Mouse (Mus musculus) cerebellum, adult 18-20 months (tissue): Measurements from ENCODE around the gene Vti1a.
A peak's percentile ranks its signal among the peaks of the same experiment; 100 is the strongest.

Source experiments
- DNase-seq, 2 experiments: peaks; one replicate each; pipeline ENCODE4 v3.0.0; 2021

The Vti1a gene

DNA sequence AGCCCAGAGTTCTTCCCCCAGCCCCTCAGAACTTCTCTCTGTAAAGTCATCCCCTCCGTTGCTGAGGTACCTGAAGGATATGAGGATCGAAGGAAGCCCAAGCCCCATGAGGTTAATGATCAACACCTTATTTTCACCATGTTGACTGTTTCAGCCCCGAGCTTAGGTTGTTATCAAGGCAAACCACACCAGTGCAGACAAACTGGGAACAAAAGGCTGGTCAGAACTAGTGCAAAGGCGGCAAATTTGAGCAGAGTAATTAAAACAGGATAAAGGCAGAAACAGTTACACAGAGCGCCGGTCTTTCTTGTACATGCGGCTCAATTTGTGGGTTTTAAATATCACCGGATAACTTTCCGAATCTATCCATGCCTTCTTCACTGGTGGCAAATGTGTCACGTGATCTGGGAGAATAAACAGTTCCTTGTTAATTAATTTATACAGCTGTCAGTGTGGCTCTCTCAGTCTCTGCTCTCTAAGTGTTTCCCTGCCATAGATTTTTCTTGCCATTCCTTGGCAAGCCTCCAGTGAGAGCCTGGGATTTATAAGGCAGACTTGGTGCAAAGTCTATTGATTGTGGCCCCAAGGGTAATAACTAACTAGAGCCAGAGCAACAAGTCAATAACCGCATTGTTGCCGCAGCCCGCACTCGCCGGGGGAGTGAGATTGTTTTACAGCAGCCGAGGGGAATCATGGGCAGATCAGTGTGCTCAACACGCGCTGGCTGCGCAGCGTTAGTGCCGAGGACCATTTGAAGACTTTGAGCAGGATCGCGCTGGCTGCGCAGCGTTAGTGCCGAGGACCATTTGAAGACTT, 277.0 kb downstream of the Vti1a start:
- DNase-seq: no peak

DNA sequence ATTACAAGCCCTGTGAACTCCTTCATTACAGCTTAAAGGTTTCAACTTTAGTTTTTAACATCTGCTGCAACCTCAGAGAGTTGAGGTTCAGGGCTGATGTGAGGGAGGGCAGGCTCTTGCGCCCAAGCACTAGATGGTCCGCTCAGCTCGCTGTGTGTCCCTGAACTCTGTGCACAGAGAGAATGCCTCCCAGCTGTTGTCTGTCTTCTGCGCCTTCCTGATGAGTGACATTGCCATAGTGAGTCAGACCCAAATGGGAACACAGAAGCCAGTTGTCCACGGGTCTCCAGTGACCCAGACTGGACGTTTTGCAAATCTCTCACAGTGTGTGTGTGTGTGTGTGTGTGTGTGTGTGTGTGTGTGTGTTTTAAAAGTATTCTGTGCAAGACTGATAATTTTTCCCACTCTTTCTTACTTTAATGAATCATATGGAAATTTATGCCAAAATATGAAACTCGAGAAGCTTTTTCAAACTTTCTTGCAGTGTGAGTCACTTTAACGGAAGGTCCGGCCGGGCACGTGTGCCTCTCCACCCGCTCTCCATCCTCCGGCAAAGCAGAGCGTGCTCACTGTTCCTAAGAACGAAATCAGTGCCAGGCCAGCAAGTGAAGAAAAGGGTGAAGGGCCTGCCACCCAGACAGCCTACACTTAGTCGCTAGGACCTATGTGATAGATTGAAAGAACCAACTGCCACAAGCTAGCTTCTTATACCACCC, 277.8 kb downstream of the Vti1a start:
- no peak for DNase-seq

DNA sequence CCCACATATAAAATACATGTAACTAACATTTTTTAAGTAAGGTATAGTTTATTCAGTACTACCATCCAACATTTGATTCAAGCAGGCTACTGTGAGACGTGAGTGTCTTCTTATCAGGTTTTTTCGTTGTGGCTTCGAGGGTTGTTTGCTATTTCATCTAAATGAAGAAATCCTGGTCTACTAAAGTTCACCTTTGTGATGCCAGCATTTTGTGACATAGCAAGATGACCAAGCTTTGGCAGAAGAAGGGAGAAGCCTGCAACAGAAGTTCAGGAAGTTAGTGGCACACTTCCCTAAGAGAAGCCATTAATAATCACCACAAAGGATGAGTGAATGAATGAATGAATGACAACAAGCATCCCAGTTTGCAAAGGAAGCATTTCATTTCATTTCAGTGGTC, 278.4 kb downstream of the Vti1a start:
- no peak for DNase-seq

DNA sequence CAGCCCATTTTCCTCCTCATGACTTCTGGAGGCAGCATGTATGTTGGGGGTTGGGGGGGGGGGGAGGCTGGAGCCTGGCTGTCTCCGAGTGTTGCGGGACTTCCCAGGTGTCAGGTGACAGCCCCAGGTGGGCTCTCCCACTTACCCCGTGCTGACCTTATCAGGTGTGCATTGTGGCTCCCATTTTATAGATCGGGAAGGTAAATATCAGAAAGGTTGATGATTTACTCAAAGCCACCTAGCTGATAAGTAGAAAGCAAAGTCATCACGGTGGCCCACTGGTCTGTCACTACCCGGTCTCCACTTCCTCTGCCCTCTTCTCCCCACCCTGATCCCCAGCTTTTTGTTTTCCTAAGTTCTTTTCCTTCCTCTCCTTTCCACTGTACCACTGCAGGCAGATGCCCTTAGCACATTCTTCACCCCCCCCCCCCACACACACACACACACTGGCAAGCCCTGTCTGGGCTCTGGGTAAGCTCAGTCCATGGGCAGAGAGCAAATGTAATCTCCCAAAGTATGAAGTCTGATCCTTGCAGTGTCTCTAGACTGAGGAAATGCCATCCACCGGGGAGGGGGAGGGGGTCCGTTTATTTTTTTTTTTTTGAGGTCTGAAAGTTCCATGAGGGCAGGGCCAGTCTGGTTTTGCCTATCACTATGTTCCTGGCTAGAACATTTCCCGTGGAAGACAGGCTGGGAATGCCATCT, 280.0 kb downstream of the Vti1a start:
- DNase-seq: no peak

DNA sequence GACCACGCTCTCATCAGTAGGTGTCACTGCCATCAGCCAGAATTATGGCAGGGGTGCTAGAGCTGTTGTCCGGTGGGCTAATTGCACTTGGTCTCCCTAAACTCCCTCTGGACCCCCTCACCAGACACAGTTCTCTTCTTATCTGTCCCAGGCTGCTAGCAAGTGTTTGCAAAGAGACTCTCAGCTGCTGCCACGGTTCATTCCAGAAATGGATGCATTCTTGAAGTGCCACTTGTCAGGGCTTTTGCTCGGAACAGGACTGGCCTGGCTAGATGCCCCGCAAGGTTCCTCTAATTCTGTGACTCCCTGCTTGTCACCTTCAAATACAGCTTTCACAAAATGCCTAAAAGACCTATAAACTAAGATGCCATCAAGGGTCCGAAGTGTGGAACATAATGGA, 280.7 kb downstream of the Vti1a start:
- no peak for DNase-seq

DNA sequence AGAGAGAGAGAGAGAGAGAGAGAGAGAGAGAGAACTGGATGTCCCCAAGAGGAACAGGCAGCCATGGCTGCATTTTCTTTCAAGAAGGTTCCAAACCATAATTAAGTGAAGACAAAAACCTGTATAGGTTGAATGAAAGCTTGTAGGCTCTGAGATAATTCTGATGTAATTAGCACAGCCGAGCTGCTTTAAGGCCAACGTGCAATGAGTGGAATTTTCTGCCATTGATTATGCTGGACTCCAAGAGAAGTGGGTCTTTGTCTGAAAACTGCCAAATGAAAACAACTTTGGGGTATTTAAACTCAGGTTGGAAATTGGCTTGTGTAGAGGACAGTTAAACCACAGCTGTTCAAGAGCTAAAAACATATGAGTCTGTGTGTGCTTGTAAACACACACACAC, 281.2 kb downstream of the Vti1a start:
- DNase-seq: no peak

DNA sequence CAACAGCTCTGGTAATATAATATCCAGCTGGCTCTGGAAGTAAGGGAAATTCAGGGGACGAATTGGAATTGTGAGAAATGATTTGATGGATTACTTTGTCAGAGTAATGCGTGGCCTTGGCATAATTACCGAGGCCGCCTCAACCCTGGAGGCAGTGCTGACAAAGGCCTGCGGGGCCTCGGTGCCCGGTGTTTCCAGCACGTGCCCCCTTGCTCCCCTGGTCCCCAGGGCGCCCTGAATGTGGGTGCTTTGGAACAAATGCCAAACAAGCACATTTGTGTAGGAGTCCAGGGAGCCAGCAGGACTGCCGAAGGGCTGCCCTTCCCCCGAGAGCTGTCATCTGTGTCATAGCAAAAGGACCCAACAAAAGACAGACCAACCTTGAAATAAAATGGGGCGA, 281.9 kb downstream of the Vti1a start:
- no peak for DNase-seq

DNA sequence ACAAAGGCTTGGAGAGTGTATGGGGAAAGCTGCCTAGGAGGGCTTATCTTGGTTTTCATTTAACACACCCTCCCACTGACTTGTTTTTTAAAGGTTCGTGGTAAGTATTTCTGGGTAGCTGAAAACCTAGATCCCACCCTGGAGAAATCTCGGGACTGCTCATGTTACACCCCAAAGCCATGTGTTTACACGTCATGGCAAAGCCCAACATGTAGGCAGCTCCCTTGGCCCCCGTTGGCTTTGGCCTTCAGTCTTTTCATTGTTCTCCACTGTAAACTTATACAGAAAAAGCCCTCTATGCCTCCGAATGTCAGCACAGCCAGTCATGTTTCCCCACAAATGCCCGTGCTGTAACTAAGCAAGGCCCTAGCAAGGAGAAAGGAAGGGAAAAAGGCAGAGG, 283.0 kb downstream of the Vti1a start:
- no peak for DNase-seq

DNA sequence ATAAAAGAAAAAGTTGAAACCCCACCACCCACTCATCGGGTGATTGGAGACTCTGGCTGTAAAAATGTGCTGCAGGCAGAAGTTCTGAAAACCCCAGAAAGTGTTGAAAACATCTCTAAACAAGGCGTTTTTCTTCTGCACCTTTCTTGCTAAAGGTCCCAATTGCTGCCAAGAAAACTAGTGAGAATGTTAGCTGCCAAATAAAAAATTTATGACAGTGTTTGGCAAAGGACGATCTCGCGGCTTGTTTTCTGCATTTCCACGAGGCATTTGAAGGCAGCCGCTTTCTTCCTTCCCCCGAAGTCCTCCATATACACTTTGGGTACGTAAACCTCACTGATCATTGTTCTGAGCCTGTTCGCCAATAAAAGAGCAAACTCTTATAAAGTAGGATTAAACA, 291.6 kb downstream of the Vti1a start:
- DNase-seq: no peak

DNA sequence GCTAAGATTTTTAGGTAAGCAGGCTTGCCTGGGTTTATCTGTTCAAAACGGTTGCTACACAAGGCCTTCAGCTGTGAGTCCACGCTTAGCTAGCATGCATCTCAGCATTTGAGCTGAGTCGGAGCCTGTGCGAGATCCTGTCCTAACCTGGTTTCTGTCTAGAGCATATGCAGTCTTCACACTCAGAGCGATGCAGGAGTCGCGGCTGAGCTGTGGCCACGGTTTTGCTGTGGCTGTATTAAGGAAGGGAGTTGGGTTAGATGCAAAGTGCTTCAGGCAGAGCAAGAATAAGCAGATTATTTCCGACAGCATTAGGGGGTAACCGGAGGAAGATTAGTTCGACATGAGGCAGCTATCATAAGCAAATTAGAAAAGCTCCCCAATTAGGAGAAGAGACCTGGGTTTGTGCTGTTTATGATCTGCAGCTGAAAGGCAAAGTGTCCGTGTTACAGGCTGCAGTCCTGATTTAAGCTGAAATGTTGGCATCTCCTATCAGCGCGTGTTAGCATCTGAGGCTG, 292.8 kb downstream of the Vti1a start:
- DNase-seq: no peak

DNA sequence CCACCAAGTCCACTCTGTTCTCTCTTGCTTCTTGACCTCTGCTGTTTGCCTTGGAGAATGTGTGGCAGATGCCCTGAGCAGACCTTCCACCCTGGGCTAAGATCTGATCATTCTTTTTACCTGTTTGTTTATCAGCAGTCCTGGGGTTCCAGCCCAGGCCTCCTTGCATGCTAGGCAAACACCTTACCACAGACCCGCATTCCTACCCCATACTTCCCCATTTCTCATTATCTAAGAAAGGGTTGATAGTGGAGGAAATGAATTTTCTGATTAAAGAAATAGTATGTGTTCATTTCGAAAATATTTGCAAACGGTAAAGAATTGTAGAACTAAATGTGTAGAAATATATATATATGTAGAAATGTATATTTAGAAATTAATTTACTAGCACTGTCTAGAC, 293.7 kb downstream of the Vti1a start:
- no peak for DNase-seq

DNA sequence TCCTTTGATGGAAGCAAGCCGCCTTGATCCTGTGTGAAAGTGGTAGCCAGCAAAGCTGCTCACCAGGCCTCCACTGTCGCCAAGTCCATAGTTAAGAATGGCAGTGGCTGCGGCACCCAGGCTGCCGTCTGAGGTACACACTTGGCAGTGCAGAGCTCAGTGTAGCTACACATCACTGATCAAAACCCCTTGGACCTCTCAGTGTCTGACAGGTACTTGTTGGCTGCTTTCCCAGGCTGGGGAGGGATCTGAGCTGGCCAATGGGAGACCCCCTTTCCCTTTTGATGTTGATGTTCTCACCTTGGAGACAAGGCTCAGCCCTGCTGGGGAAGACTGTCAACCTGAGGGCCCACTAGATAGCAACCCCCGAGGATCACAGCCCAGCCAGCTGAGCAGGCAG, 299.6 kb downstream of the Vti1a start:
- DNase-seq: no peak

DNA sequence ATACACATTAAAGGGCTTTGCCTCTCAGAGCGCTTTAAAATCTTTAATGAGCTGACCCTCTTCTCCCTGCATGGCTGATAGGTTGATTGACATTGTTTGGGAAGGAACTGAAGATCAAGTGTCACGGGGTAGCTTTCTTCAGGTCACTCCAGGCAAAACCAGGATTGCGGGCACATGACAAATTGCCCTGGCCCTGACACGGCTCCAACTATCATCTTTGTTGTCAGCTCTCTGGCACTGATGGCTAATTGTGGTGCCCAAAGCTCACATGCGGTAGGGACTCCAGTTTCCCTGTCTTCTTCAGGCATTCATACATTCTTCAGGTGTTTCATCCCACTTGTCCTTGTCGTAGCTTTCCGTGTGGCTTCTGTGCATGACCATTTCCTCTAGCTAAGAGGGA, 300.2 kb downstream of the Vti1a start:
- DNase-seq: peak in 1 of 2 experiments; percentile 10

DNA sequence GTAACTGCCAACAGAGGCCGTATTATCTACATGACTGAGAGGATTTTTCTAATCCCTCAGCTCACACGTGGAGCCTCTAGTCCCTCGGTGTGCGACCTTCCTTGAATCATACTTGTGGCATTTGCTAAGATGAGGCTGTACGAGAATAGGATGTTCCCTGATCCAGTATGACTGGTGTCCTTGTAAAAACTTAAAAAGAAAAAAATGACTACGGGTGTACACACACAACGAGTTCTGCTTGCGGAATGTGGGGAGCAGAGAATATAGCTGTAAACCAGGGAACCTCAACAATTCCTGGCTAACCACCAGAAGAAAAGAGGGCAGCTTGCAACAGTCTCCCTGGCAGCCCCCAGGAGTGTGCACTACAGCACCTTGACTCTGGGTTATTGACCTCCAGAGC, 300.8 kb downstream of the Vti1a start:
- no peak for DNase-seq

DNA sequence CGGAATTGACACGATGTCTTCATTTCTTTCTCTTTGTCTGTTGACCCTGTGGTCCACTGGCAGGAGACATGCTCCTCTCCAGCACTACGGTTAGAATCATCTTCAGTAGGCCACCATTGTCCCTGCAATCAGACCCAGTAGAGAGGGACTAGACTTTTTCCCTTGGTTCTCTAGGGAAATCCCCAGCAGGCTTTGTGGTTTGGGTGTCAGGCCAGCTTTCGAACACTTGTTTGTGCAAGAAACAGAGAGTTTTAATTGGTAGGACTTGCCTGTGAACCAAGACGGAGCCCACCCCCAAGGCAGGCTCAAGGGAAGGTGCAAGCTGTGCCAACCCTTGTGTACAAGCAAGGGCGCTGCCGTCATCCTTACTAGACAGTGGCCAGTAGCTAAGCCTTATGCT, 302.5 kb downstream of the Vti1a start:
- no peak for DNase-seq

DNA sequence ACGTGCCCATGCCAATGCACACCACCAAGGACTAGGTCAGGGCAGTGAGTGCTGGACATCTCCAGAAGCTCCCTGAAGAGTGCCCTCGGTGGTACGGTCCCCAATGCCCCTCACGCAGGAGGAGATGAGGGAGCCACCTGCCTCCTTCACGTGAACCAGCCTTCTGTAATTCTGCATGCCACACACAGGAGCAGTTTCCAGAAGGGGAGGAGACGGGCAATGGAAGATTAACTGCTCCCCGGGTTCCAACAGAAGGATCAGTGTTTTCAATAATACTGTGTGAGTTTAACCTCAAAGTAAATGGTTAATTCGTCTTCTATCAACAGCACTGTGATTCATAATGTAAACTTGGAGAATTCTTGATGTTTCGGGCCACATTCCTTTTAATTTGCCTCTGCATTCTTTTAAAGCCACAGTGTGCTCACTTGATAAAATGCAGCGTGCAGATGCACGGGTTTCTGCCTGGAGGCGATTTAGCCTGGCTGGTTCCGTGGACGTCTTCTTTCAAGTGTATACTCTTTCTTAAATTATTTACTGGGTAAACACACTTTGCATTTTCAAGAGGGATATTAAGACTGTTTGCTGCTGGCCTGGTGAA, 304.4 kb downstream of the Vti1a start:
- no peak for DNase-seq

DNA sequence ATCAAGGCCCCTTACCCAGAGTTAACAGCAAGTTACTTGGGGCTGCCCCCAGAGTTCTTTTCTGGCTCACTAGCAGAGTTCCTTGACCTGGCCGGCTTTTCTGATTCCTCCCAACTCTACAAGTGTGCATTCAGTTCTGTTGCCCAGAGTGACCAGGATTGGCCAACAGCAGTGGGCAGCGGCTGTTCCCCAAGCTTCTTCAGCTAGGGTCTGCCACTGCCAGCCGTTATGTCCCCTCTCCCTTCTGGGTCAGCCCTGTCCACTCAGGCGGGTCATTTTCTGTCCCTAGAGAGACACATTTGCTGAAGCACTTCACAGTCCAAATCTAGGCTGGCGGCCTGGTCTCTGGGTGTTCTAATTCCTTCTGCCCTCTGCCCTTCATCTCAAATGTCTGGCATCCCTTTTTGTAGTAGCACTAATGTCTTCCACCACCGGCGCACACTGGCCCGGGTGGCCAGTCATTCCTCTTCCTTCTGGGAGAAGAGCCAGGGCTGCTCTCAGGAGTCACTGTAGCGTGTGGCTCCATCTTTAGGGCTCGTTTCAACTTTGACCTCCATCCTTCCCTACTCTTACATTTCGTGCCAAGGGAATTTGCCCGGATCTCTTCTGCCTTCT, 305.0 kb downstream of the Vti1a start:
- DNase-seq: no peak

DNA sequence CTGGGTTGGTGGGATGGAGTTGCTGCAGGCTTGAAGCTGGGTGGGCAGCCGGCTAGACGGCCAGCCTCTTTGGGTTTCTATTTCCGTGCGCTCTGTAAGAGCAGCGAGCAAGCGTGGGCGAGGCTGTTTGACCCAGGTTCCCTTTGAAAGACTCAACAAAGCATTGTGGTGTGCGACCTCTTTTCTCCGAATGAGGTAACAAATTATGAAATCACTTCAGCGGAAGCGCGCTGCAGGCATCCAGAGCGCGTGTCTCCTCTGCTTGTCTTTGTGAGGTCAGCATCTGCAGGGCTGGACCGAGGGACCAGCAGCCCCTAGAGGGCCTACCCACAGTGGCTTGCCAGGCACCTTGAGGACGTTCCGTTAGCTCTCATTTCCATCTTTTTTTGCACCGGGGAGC, 306.7 kb downstream of the Vti1a start:
- no peak for DNase-seq

DNA sequence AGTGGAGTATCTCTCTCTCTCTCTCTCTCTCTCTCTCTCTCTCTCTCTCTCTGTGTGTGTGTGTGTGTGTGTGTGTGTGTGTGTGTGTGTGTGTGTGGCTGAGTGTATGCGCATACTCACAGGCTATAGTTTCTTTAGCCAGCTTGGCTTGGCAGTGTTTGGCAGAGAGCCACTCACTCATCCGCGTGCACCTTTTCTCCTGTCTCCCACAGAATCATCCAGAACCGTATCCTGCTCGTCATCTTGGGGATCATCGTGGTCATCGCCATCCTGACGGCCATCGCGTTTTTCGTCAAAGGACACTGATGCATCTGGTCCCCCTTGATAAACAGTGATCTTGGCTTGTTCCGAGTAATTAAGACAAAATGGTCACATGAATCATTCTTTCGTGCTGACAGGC, 307.5 kb downstream of the Vti1a start:
- DNase-seq: no peak

DNA sequence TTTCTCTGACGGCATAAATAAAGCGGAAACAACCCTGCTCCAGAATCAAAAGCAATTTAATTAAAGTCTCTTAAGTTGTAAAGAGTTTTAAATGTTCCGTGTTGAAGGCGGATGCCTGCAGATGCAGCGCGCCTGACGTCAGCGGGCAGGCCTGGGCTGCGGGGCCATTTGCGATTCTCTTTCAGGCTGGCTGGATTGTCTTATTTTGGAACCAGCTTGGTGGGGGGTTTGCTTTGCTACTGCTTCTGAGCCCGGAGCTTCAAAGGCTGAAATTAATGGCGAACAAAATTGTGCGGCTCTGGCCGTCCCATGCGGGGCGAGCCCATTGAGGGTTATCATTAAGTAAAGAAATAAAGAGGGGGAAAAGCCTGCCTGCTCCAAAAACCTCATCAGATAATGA, 310.4 kb downstream of the Vti1a start:
- DNase-seq: no peak

DNA sequence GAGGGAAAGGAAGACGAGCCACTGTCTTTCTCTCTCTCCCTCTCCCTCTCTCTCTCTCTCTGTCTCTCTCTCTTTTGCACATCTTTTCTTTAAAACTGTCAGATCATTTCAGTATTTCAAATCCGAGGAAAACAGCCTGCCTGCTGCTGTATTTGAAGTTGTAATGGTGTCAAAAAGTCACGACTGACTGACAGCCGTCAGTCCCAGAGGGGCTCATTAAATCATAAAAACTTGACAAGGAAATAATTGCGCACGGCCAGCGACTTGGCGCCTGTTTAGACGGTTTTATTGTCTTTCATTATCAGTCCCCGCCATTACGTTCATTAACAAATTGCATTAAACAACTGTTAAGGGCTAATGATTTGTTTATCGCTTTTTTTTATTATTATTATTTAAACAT, 310.9 kb downstream of the Vti1a start:
- DNase-seq: no peak

DNA sequence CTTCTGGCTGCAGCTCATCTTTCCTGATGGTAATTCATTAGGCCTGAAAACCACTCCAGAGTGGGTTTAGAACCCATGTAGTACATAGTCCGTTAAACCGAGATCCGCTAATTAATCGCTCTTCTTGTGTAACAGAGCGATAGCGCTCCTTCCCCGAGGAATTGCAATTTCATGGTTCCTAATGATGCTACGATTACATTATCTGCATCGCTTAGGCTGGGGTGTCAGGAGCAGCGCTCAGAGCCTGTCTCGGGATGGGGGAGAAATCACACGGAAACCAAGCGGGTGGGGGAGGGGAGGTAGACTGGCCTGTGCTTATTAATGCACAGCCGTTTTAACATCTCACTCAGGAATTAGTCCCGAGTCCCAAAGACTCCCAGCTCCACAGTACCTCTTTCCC, 319.4 kb downstream of the Vti1a start:
- no peak for DNase-seq

DNA sequence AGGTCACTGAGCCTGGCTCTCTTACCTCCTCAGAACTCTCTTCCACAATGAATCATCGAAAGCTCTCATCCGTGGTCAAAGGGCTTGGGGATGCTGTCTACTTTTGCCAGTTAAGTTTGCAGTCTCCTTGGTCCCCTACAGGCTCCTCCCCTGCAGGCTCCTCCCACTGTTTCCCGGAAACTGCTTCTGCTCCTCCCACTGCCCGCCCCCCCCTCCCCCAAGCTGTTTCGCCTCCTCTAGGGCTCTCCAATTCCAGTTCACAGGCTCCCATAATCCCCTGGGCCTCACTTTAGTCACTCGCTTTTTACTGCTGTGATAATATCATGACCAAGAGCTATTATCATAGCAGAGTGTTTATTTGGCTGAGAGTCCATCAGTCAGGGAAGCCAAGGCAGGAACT, 324.2 kb downstream of the Vti1a start:
- no peak for DNase-seq
